Mouse (Mus musculus) hindbrain, embryonic 16.5 days (tissue): ENCODE measurements around the gene Hebp2. TPM values are rescaled to one million over a fixed set of nuclear protein-coding genes. Genes with fewer than 3 reads are reported as not detected.

ENCODE experiments used
- ATAC-seq: fragments of 200-750 bp; cut with Nextera tagmentation; 2 replicates; pipeline ENCODE4 v1.8.0; 2017; ENCODE audit warnings: moderate TSS enrichment, moderate library complexity
- H3K27ac ChIP-seq: fragments of 300-500 bp; sonication (generic); 2 replicates; pipeline ENCODE4 v1.5.1; 2014; ENCODE audit warnings: low read depth, mild to moderate bottlenecking, control low read depth, low read length, moderate library complexity
- H3K27me3 ChIP-seq: fragments of 300-500 bp; sonication (generic); replicated peaks from 2 replicates; pipeline ENCODE4 v1.6.1; 2014; ENCODE audit warnings: low read length; ENCODE audit not compliant: control insufficient read depth, insufficient read depth
- H3K36me3 ChIP-seq: fragments of 300-500 bp; sonication (generic); 2 replicates; pipeline ENCODE4 v1.6.1; 2014; ENCODE audit warnings: mild to moderate bottlenecking, low read length, moderate library complexity, mixed read lengths; ENCODE audit not compliant: control insufficient read depth, insufficient read depth
- H3K4me1 ChIP-seq: fragments of 300-500 bp; sonication (generic); 2 replicates; pipeline ENCODE4 v1.6.1; 2014; ENCODE audit warnings: low read depth, low read length; ENCODE audit not compliant: control insufficient read depth, insufficient read depth
- H3K4me2 ChIP-seq: fragments of 300-500 bp; sonication (generic); 2 replicates; pipeline ENCODE4 v1.6.1; 2014; ENCODE audit warnings: mild to moderate bottlenecking, low read length, control low read depth, moderate library complexity
- H3K4me3 ChIP-seq: fragments of 300-500 bp; sonication (generic); 2 replicates; pipeline ENCODE4 v1.5.1; 2014; ENCODE audit warnings: mild to moderate bottlenecking, low read length, control low read depth, moderate library complexity
- H3K9ac ChIP-seq: fragments of 300-500 bp; sonication (generic); 2 replicates; pipeline ENCODE4 v1.6.1; 2014; ENCODE audit warnings: low read depth, mild to moderate bottlenecking, control low read depth, low read length, moderate library complexity
- H3K9me3 ChIP-seq: fragments of 300-500 bp; sonication (generic); 2 replicates; pipeline ENCODE4 v1.6.1; 2014; ENCODE audit warnings: mild to moderate bottlenecking, low read length, moderate library complexity; ENCODE audit not compliant: control insufficient read depth
- WGBS: fragments of 180-500 bp; shearing (Covaris S2); extraction: QIAGEN DNeasy Blood & Tissue Kit; methylation state at CpG from one replicate; pipeline ENCODE4 v1.1.7; 2014; 5-methylcytosine and 5-hydroxymethylcytosine counted together
- polyA plus RNA-seq: library from polyadenylated mRNA; unstranded; fragments of >200 nt; fragmentation: Nextera tagmentation; extraction: Ambion mirVana; gene quantifications from 2 replicates; pipeline ENCODE4 v1.2.1, GENCODE M21; 2015

Gene Hebp2
- polyA plus RNA-seq, 1 experiment from 2014 or later: 20.2 TPM

GRCm38 (mm10) chr10:18501997-18502396, 43.9 kb downstream of the Hebp2 start:
- 63% methylated on average over 3 of the region's 3 CpGs for WGBS

DNA sequence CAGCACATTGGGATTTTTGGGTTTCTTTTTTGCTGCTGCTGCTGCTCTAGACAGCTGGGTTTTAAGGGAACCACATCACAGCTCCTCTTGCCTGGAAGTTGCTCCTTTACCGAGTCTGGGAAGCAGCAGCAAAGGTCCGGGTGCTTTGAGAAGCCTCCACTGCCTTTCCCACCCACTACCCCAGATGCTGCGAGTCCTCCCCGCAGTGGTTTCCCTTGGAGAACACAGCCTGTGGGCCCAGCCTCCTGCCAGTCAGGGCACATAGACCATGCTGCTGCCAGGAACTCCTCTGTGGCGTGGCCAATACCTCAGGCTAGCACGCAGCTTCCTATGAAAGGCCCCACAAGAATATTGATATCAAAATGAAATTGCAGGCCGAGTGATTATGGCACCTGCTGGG, 48.8 kb downstream of the Hebp2 start:
- H3K4me1 ChIP-seq: no peaks in the 10 kb centered on the region; the same call in 1 of the 2 replicates
- no peak overlapping the region; the same call in 1 of the 2 replicates for H3K27ac ChIP-seq
- no peak for ATAC-seq
- H3K9ac ChIP-seq: 0 out of 2 replicates have a peak overlapping the region, but pooled peaks have one; percentile 8
- H3K4me2 ChIP-seq: no peak overlapping the region
- 0 out of 2 replicates have a peak, but pooled peaks cover 3% of the 10 kb centered on the region for H3K36me3 ChIP-seq
- 56% methylated on average over 7 of the region's 7 CpGs for WGBS
- H3K9me3 ChIP-seq: no peaks in the 10 kb centered on the region
- no peaks in the 10 kb centered on the region for H3K27me3 ChIP-seq
- H3K4me3 ChIP-seq: no peak overlapping the region

More at GRCm38 (mm10) chr10:18501997-18502396, 43.9 kb downstream of the Hebp2 start:
- Histone ChIP-seq H3K4me1 (peaks cover 9% of the 10 kb centered on the region; the same call in 1 of the 2 replicates), H3K27me3 (no peaks in the 10 kb centered on the region), H3K4me3 (no peak overlapping the region), H3K36me3 (0 out of 2 replicates have a peak, but pooled peaks cover 3% of the 10 kb centered on the region), H3K27ac (no peak overlapping the region), H3K4me2 (no peak overlapping the region), H3K9me3 (no peaks in the 10 kb centered on the region), H3K9ac (no peak overlapping the region)
- ATAC-seq: no peak

DNA sequence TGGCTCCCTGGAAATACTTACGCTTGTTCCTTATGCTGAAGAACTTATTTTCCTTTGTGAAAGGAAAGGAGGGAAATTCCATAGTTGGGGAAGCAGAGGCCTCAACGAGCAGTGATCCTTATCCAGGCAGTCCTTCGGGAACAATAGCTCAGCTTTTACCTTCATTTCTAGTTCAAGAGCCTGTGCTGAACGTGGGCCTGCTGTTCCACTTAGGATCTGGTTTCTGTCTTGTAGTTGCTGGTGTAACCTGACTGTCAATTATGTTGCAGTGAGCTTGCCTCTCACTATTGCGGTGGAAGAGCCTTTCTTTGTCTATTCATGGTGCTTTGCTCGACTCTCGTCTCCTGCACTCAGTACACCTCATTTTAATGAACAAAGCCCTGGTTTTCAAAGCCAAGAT, 51.6 kb downstream of the Hebp2 start:
- no peak for ATAC-seq
- Histone ChIP-seq H3K36me3 (no peaks in the 10 kb centered on the region), H3K27ac (no peak overlapping the region), H3K27me3 (no peaks in the 10 kb centered on the region), H3K9me3 (no peaks in the 10 kb centered on the region), H3K9ac (no peak overlapping the region), H3K4me3 (no peak overlapping the region), H3K4me2 (no peak overlapping the region), H3K4me1 (no peaks in the 10 kb centered on the region; the same call in 1 of the 2 replicates)
- 47% methylated on average over 7 of the region's 7 CpGs for WGBS

- Histone ChIP-seq H3K36me3 (no peaks in the 10 kb centered on the region), H3K4me3 (no peak overlapping the region), H3K4me2 (no peak overlapping the region), H3K9ac (no peak overlapping the region), H3K4me1 (no peaks in the 10 kb centered on the region; the same call in 1 of the 2 replicates), H3K27ac (no peak overlapping the region), H3K9me3 (no peaks in the 10 kb centered on the region), H3K27me3 (no peaks in the 10 kb centered on the region)
- no peak for ATAC-seq
- 93% methylated on average over 11 of the region's 11 CpGs for WGBS
These were observed 52.6 kb downstream of the Hebp2 start for GRCm38 (mm10) chr10:18493010-18493894.

- no peak overlapping the region for H3K4me3 ChIP-seq
- H3K4me1 ChIP-seq: no peaks in the 10 kb centered on the region; the same call in 1 of the 2 replicates
- H3K4me2 ChIP-seq: no peak overlapping the region
- WGBS: 86% methylated on average over 4 of the region's 4 CpGs
- no peaks in the 10 kb centered on the region for H3K36me3 ChIP-seq
- no peak overlapping the region for H3K9ac ChIP-seq
- no peaks in the 10 kb centered on the region for H3K27me3 ChIP-seq
- no peak overlapping the region for H3K27ac ChIP-seq
- H3K9me3 ChIP-seq: no peaks in the 10 kb centered on the region
- no peak for ATAC-seq
These were observed 53.9 kb downstream of the Hebp2 start for GRCm38 (mm10) chr10:18491952-18492351.

DNA sequence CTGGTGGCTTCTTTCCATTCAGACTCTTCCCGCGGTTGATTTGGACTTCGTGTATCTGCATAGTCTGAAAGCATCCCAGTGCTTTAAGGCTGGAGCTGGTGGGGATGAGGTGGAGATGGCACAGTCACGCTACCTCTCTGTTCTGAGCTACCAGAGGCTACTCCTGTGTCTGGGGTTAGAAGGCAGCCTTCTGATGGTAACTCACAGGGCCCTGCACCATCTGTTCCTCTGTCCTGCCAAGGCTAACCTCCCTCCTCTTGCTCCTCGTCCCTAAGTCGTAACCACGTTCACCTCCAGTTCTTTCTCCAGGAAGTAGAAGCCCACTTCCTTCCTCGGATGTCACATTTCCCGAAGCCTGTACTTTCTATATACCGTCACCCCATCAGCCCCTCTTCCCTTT, 55.9 kb downstream of the Hebp2 start:
- ATAC-seq: no peak

More for the DNA sequence above, 55.9 kb downstream of the Hebp2 start:
- Histone ChIP-seq H3K27me3 (no peaks in the 10 kb centered on the region), H3K27ac (no peak overlapping the region), H3K4me3 (no peak overlapping the region), H3K9me3 (no peaks in the 10 kb centered on the region), H3K36me3 (no peaks in the 10 kb centered on the region), H3K4me2 (no peak overlapping the region), H3K9ac (no peak overlapping the region), H3K4me1 (no peaks in the 10 kb centered on the region)
- 92% methylated on average over 10 of the region's 10 CpGs for WGBS

Other genes starting within 250 kb of the Hebp2 start
- 12.8 and 14.4 TPM in 2 replicates for gene Nhsl1, start 227.1 kb downstream of the Hebp2 start, polyA plus RNA-seq
- 6.3 and 6.5 TPM in 2 replicates for gene Arfgef3, start 197.9 kb upstream of the Hebp2 start, polyA plus RNA-seq
- 0.48 and 0.55 TPM in 2 replicates for gene Gm4922, start 240.7 kb upstream of the Hebp2 start, polyA plus RNA-seq